Mouse (Mus musculus) heart, embryonic 14.5 days (tissue): ENCODE data around the gene Tprg. TPM values are rescaled to one million over a fixed set of nuclear protein-coding genes. Genes with fewer than 3 reads are reported as not detected.

ENCODE experiments used
- ATAC-seq: fragments of 200-750 bp; cut with Nextera tagmentation; 2 replicates; pipeline ENCODE4 v1.8.0; 2017; ENCODE audit warnings: low read depth, moderate TSS enrichment; ENCODE audit not compliant: insufficient number of reproducible peaks, insufficient read depth, low FRiP score
- H3K27ac ChIP-seq, 2 experiments: fragments of 200-500 bp in 1 of 2; fragments of 300-500 bp in 1 of 2; sonication (generic) in 1 of 2; replicated peaks in 1 of 2; 2 replicates each; pipeline ENCODE4 v1.5.1; 2012 to 2014; ENCODE audit warnings: low read depth in 2 of 2, low read length in 2 of 2, control low read depth in 1 of 2, mild to moderate bottlenecking in 1 of 2, mixed read lengths in 1 of 2; ENCODE audit not compliant: control insufficient read depth in 1 of 2, insufficient read depth in 1 of 2
- H3K27me3 ChIP-seq: fragments of 300-500 bp; sonication (generic); 2 replicates; pipeline ENCODE4 v1.6.1; 2014; ENCODE audit warnings: mild to moderate bottlenecking, low read length, control low read depth; ENCODE audit not compliant: control insufficient read depth, insufficient read depth
- H3K36me3 ChIP-seq: fragments of 300-500 bp; sonication (generic); 2 replicates; pipeline ENCODE4 v1.6.1; 2014; ENCODE audit warnings: mild to moderate bottlenecking, control low read depth, low read length, mixed read lengths; ENCODE audit not compliant: control insufficient read depth, insufficient read depth
- H3K4me1 ChIP-seq, 2 experiments: fragments of 200-500 bp in 1 of 2; fragments of 300-500 bp in 1 of 2; sonication (generic) in 1 of 2; 2 replicates each; pipeline ENCODE4 v1.6.1; 2012 to 2014; ENCODE audit warnings: low read length in 2 of 2, control low read depth in 1 of 2, mixed read lengths in 1 of 2; ENCODE audit not compliant: control insufficient read depth in 2 of 2, insufficient read depth in 2 of 2
- H3K4me2 ChIP-seq: fragments of 300-500 bp; sonication (generic); 2 replicates; pipeline ENCODE4 v1.6.1; 2014; ENCODE audit warnings: mild to moderate bottlenecking, low read length
- H3K4me3 ChIP-seq, 2 experiments: fragments of 200-500 bp in 1 of 2; fragments of 300-500 bp in 1 of 2; sonication (generic) in 1 of 2; 2 replicates each; pipeline ENCODE4 v1.5.1; 2012 to 2014; ENCODE audit warnings: low read length in 2 of 2, mild to moderate bottlenecking in 2 of 2, control low read depth in 1 of 2, low read depth in 1 of 2, moderate library complexity in 1 of 2; ENCODE audit not compliant: control insufficient read depth in 1 of 2, insufficient read depth in 1 of 2
- H3K9ac ChIP-seq: fragments of 300-500 bp; sonication (generic); 2 replicates; pipeline ENCODE4 v1.6.1; 2014; ENCODE audit warnings: mild to moderate bottlenecking, low read length
- H3K9me3 ChIP-seq: fragments of 300-500 bp; sonication (generic); 2 replicates; pipeline ENCODE4 v1.6.1; 2016; ENCODE audit warnings: low read length, control low read depth; ENCODE audit not compliant: control insufficient read depth
- WGBS: fragments of 180-500 bp; shearing (Covaris S2); extraction: QIAGEN DNeasy Blood & Tissue Kit; methylation state at CpG from one replicate; pipeline ENCODE4 v1.1.7; 2014; 5-methylcytosine and 5-hydroxymethylcytosine counted together
- polyA plus RNA-seq: library from polyadenylated mRNA; unstranded; fragments of >200 nt; fragmentation: Nextera tagmentation; extraction: Ambion mirVana; gene quantifications from 2 replicates; pipeline ENCODE4 v1.2.1, GENCODE M21; 2014

The Tprg gene
- polyA plus RNA-seq, 1 experiment from 2014 or later: not detected

GRCm38 (mm10) chr16:25293753-25294152 lies 7.1 kb downstream of the Tprg start:
- WGBS: 80% methylated on average over 2 of the region's 2 CpGs
- Histone ChIP-seq H3K9ac (no peak overlapping the region), H3K27me3 (no peaks in the 10 kb centered on the region), H3K4me2 (no peak overlapping the region), H3K27ac (no peak overlapping the region), H3K9me3 (no peaks in the 10 kb centered on the region), H3K4me3 (no peak overlapping the region), H3K4me1 (no peaks in the 10 kb centered on the region), H3K36me3 (no peaks in the 10 kb centered on the region)
- ATAC-seq: no peak

- Histone ChIP-seq H3K36me3 (no peaks in the 10 kb centered on the region), H3K9ac (no peak overlapping the region), H3K4me1 (no peaks in the 10 kb centered on the region), H3K27ac (no peak overlapping the region), H3K27me3 (no peaks in the 10 kb centered on the region), H3K4me3 (no peak overlapping the region), H3K4me2 (no peak overlapping the region), H3K9me3 (no peaks in the 10 kb centered on the region)
- no peak for ATAC-seq
- WGBS: 68% methylated on average over 11 of the region's 11 CpGs
These were observed 8.9 kb downstream of the Tprg start for GRCm38 (mm10) chr16:25295546-25295945.

- Histone ChIP-seq H3K4me3 (no peak overlapping the region), H3K36me3 (no peaks in the 10 kb centered on the region), H3K4me2 (no peak overlapping the region), H3K27ac (no peak overlapping the region), H3K9me3 (no peaks in the 10 kb centered on the region), H3K9ac (no peak overlapping the region), H3K27me3 (no peaks in the 10 kb centered on the region), H3K4me1 (no peaks in the 10 kb centered on the region)
- 79% methylated on average over 5 of the region's 5 CpGs for WGBS
- ATAC-seq: no peak
These were observed 10.1 kb downstream of the Tprg start for GRCm38 (mm10) chr16:25296746-25297145.

GRCm38 (mm10) chr16:25298204-25298603 lies 11.6 kb downstream of the Tprg start:
- no peaks in the 10 kb centered on the region for H3K4me1 ChIP-seq
- no peaks in the 10 kb centered on the region for H3K27me3 ChIP-seq
- no peaks in the 10 kb centered on the region for H3K36me3 ChIP-seq
- ATAC-seq: no peak
- H3K9me3 ChIP-seq: no peaks in the 10 kb centered on the region
- WGBS: 86% methylated on average over 1 of the region's 1 CpGs
- no peak overlapping the region for H3K4me2 ChIP-seq
- H3K27ac ChIP-seq: no peak overlapping the region
- no peak overlapping the region for H3K9ac ChIP-seq
- no peak overlapping the region for H3K4me3 ChIP-seq

- Histone ChIP-seq H3K4me2 (no peak overlapping the region), H3K27ac (no peak overlapping the region), H3K4me1 (no peaks in the 10 kb centered on the region), H3K4me3 (no peak overlapping the region), H3K36me3 (no peaks in the 10 kb centered on the region), H3K9me3 (no peaks in the 10 kb centered on the region), H3K9ac (no peak overlapping the region), H3K27me3 (no peaks in the 10 kb centered on the region)
- 83% methylated on average over 4 of the region's 4 CpGs for WGBS
- no peak for ATAC-seq
These were observed 16.0 kb downstream of the Tprg start for GRCm38 (mm10) chr16:25302616-25303015.

- no peaks in the 10 kb centered on the region for H3K36me3 ChIP-seq
- 80% methylated on average over 5 of the region's 5 CpGs for WGBS
These were observed 27.4 kb downstream of the Tprg start for GRCm38 (mm10) chr16:25314006-25314405.

GRCm38 (mm10) chr16:25315090-25315489 lies 28.5 kb downstream of the Tprg start:
- ATAC-seq: no peak
- WGBS: 42% methylated on average over 3 of the region's 3 CpGs

More at GRCm38 (mm10) chr16:25314006-25314405, 27.4 kb downstream of the Tprg start:
- Histone ChIP-seq H3K27ac (no peak overlapping the region), H3K9ac (no peak overlapping the region), H3K27me3 (no peaks in the 10 kb centered on the region), H3K4me2 (no peak overlapping the region), H3K4me3 (no peak overlapping the region), H3K4me1 (0 out of 4 replicates have a peak, but pooled peaks cover 0 to 6% of the 10 kb centered on the region in 2 experiments), H3K9me3 (no peaks in the 10 kb centered on the region)
- ATAC-seq: no peak

GRCm38 (mm10) chr16:25325631-25326238 lies 39.1 kb downstream of the Tprg start:
- Histone ChIP-seq H3K4me1 (no peaks in the 10 kb centered on the region), H3K27ac (no peak overlapping the region), H3K4me2 (no peak overlapping the region), H3K4me3 (no peak overlapping the region), H3K36me3 (no peaks in the 10 kb centered on the region), H3K9ac (no peak overlapping the region), H3K27me3 (no peaks in the 10 kb centered on the region), H3K9me3 (no peaks in the 10 kb centered on the region)
- no peak for ATAC-seq
- WGBS: 79% methylated on average over 2 of the region's 2 CpGs

More at GRCm38 (mm10) chr16:25315090-25315489, 28.5 kb downstream of the Tprg start:
- no peaks in the 10 kb centered on the region for H3K27me3 ChIP-seq
- H3K4me2 ChIP-seq: no peak overlapping the region
- H3K4me1 ChIP-seq: 0 out of 4 replicates have a peak, but pooled peaks cover 0 to 6% of the 10 kb centered on the region in 2 experiments
- H3K27ac ChIP-seq: no peak overlapping the region
- H3K4me3 ChIP-seq: no peak overlapping the region
- no peak overlapping the region for H3K9ac ChIP-seq
- H3K9me3 ChIP-seq: no peaks in the 10 kb centered on the region
- no peaks in the 10 kb centered on the region for H3K36me3 ChIP-seq
